Mouse (Mus musculus) lung, embryonic 14.5 days (tissue): Measurements from ENCODE around the gene Erlin1. TPM values are rescaled to one million over a fixed set of nuclear protein-coding genes. Genes with fewer than 3 reads are reported as not detected.

Source experiments
- ATAC-seq: fragments of 200-750 bp; cut with Nextera tagmentation; 2 replicates; pipeline ENCODE4 v1.8.0; 2017; ENCODE audit warnings: mild to moderate bottlenecking, moderate TSS enrichment, moderate library complexity; ENCODE audit not compliant: insufficient read depth
- DNase-seq: peaks from one replicate; pipeline ENCODE4 v3.0.0-alpha.2; 2015
- H3K27ac ChIP-seq: fragments of 300-500 bp; sonication (generic); 2 replicates; pipeline ENCODE4 v1.5.1; 2014; ENCODE audit warnings: low read depth, mild to moderate bottlenecking, moderate library complexity
- H3K27me3 ChIP-seq: fragments of 300-500 bp; sonication (generic); 2 replicates; pipeline ENCODE4 v1.6.1; 2014; ENCODE audit warnings: low read length, control low read depth; ENCODE audit not compliant: insufficient read depth
- H3K36me3 ChIP-seq: fragments of 300-500 bp; sonication (generic); 2 replicates; pipeline ENCODE4 v1.6.1; 2014; ENCODE audit warnings: control low read depth; ENCODE audit not compliant: insufficient read depth
- H3K4me1 ChIP-seq: fragments of 300-500 bp; sonication (generic); 2 replicates; pipeline ENCODE4 v1.6.1; 2014; ENCODE audit warnings: antibody characterized with exemption, control low read depth; ENCODE audit not compliant: insufficient read depth
- H3K4me2 ChIP-seq: fragments of 300-500 bp; sonication (generic); 2 replicates; pipeline ENCODE4 v1.6.1; 2014; ENCODE audit warnings: mild to moderate bottlenecking
- H3K4me3 ChIP-seq: fragments of 300-500 bp; sonication (generic); 2 replicates; pipeline ENCODE4 v1.5.1; 2014; ENCODE audit warnings: low read depth, low read length
- H3K9ac ChIP-seq: fragments of 300-500 bp; sonication (generic); 2 replicates; pipeline ENCODE4 v1.6.1; 2014
- H3K9me3 ChIP-seq: fragments of 300-500 bp; sonication (generic); 2 replicates; pipeline ENCODE4 v1.6.1; 2016; ENCODE audit warnings: low read depth, low read length, control low read depth
- CTCF ChIP-seq: IDR thresholded peaks from 2 replicates; pipeline ENCODE4 v1.5.1; 2016; ENCODE audit warnings: antibody characterized with exemption, low read depth
- WGBS: fragments of 180-500 bp; shearing (Covaris S2); extraction: QIAGEN DNeasy Blood & Tissue Kit; methylation state at CpG from one replicate; pipeline ENCODE4 v1.1.7; 2014; 5-methylcytosine and 5-hydroxymethylcytosine counted together
- polyA plus RNA-seq: library from polyadenylated mRNA; unstranded; fragments of >200 nt; fragmentation: Nextera tagmentation; extraction: Ambion mirVana; gene quantifications from 2 replicates; pipeline ENCODE4 v1.2.1, GENCODE M21; 2014

Erlin1 gene
- polyA plus RNA-seq, 1 experiment from 2014 or later, result 34.8 TPM

DNA sequence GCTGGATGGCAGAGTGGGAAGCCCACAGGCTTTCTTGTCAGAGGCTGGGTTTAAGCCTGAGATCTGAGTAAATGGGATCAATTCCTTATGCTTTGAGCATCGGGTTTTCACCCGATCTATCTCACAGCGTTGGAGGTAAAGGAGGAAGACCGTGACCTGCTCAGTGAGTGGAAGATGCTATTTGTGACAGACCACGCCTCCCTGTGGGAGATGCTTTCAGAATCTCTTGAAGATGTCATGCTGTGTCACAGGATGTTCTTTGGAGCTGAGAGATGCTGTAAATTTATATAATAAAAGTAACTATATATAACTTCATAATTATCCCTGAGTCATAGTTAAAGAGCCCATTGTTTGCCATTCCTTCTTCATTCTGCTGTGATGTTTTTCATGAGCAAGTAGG, 68.9 kb downstream of the Erlin1 start:
- Histone ChIP-seq H3K4me1 (no peaks in the 10 kb centered on the region), H3K27ac (no peak overlapping the region), H3K36me3 (no peaks in the 10 kb centered on the region), H3K9ac (no peak overlapping the region), H3K27me3 (no peaks in the 10 kb centered on the region), H3K4me2 (no peak overlapping the region), H3K4me3 (no peak overlapping the region), H3K9me3 (no peaks in the 10 kb centered on the region)
- no peak for ATAC-seq
- no peak for TF ChIP-seq CTCF
- DNase-seq, result no peak
- 74% methylated on average over 5 of the region's 5 CpGs for WGBS

DNA sequence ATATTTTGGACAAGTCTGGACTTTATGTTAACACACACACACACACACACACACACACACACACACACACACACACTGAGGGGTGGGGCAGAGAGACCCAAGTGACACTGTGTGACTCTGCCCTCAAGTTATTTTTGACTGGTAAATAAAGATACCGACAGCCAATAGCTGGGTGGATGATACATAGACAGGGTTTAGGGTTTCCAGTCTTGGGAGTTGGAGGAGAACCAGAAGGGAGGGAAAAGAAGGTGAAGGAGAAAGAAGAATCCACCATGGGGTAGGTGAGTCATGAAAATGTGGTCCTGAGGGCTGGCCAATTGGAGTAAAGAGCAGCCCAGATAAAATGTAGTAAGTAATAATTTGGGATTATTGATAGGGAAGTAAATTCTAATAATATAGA, 69.5 kb downstream of the Erlin1 start:
- no peaks in the 10 kb centered on the region for H3K36me3 ChIP-seq
- ATAC-seq (no peak), DNase-seq (no peak)
- H3K9me3 ChIP-seq, result no peaks in the 10 kb centered on the region
- H3K27me3 ChIP-seq, result no peaks in the 10 kb centered on the region
- H3K27ac ChIP-seq, result no peak overlapping the region
- no peak overlapping the region for H3K9ac ChIP-seq
- WGBS, result 64% methylated on average over 1 of the region's 1 CpGs
- H3K4me2 ChIP-seq, result no peak overlapping the region
- no peaks in the 10 kb centered on the region for H3K4me1 ChIP-seq
- TF ChIP-seq CTCF, result no peak
- H3K4me3 ChIP-seq, result no peak overlapping the region

DNA sequence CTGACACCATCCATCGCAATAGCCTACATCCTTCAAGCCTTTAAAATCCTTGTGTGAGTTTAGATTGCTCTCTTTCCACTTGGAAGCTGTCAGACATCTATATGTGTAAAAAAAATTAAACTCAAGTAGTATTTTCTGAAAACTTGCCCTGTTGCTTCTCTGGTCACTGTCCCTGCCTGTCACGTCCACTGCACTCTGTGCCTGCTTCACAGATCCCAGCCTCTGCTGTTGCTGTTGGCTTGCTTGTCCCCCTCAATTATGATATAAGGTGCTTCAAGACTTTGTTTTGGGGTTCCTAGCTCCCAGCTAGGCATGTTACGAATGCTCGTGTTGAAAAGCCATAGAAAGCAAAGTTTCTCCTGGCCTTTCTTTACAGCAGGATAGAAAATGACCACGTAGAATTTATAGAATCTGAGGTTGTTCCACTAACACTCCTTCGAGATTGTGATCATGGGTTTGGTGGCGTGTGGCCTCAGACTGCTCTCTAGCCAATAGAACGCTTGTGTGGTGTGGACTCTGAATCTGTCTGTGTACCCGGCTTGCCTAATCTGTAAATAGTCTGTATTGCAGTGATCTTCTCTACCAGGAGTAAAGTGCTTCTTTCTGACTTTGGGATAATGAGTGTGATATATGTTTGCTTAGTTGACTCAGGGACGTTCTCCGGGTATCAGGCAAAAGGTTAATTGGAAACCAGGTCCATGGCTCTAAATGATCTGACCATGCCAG, 70.6 kb downstream of the Erlin1 start:
- no peak for TF ChIP-seq CTCF
- WGBS, result 81% methylated on average over 11 of the region's 11 CpGs
- ATAC-seq, result no peak
- Histone ChIP-seq H3K4me1 (no peaks in the 10 kb centered on the region), H3K4me3 (no peak overlapping the region), H3K9ac (no peak overlapping the region), H3K27me3 (no peaks in the 10 kb centered on the region), H3K9me3 (no peaks in the 10 kb centered on the region), H3K36me3 (no peaks in the 10 kb centered on the region), H3K27ac (no peak overlapping the region), H3K4me2 (no peak overlapping the region)
- no peak for DNase-seq

DNA sequence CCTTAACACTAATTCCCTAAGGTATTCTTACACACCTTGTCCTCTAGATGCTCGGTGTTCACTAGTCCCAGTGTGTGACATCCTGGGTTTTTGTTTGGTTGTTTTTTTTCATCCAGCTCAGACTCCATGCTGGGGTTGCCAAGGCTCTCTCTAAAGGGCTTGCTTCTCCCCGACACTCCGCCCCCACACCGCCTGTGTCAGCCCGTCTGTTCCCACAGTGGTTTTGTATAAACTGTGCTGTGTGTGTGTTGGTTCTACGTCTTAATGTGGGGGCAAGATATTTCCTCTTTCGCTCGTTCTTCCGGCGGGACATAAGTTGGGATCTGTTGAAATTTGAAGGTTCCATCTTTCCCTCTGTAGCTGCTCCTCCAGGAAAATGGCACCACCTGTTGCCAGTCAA, 71.5 kb downstream of the Erlin1 start:
- 69% methylated on average over 10 of the region's 10 CpGs for WGBS
- H3K9me3 ChIP-seq, result no peaks in the 10 kb centered on the region
- H3K4me1 ChIP-seq, result no peaks in the 10 kb centered on the region
- DNase-seq, result no peak
- H3K9ac ChIP-seq, result no peak overlapping the region
- no peak overlapping the region for H3K4me2 ChIP-seq
- H3K4me3 ChIP-seq, result no peak overlapping the region
- H3K36me3 ChIP-seq, result no peaks in the 10 kb centered on the region
- no peak for ATAC-seq
- H3K27me3 ChIP-seq, result no peaks in the 10 kb centered on the region
- TF ChIP-seq CTCF, result no peak
- H3K27ac ChIP-seq, result no peak overlapping the region

DNA sequence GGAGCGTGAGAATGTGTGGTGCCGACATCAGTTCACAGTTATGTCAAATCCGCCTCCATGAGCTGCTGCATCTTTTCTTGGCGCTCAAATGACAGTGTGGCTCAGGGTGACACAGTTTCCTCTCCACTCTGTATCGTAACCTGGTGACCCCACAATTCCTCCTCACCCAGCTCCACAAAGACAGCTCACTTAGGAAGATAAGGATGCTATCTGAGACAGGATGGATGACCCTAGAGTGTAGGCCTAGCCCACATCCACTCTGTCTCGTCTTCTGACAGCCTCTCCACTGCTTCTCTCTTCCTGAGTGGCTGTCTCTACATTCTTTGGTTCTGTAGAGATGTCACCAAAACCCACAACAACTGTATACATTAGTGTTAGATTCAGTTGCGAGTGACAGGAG, 74.2 kb downstream of the Erlin1 start:
- ATAC-seq, result peak; percentile 41; the same call in 1 of the 2 replicates
- no peak overlapping the region for H3K9ac ChIP-seq
- H3K9me3 ChIP-seq, result no peaks in the 10 kb centered on the region
- H3K36me3 ChIP-seq, result no peaks in the 10 kb centered on the region
- peak; percentile 40 for DNase-seq
- H3K4me2 ChIP-seq, result no peak overlapping the region
- no peak for TF ChIP-seq CTCF
- H3K27me3 ChIP-seq, result no peaks in the 10 kb centered on the region
- 35% methylated on average over 7 of the region's 7 CpGs for WGBS
- no peak overlapping the region for H3K27ac ChIP-seq
- no peaks in the 10 kb centered on the region for H3K4me1 ChIP-seq
- H3K4me3 ChIP-seq, result no peak overlapping the region

DNA sequence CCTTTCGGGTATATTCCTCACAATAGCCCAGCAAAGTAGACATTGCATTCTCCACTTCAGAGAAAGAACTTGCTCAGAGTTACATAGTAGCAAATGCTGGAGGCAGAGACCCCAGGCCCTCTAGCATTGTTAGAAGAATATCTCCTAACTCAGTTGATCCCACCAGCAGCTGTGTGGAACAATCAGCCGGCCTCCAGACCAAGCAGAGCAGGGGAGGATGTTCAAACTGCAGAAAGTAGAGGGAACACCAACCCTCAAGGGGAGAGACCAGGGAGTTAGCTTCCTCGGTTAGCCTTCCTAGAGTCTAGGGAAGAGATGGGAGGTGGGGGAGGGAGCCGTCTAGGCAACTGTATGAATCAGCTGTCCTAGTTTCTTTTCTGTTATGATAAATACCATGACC, 77.1 kb downstream of the Erlin1 start:
- ATAC-seq (no peak), DNase-seq (no peak)
- H3K27me3 ChIP-seq, result no peaks in the 10 kb centered on the region
- H3K4me1 ChIP-seq, result no peaks in the 10 kb centered on the region
- no peak overlapping the region for H3K4me2 ChIP-seq
- H3K27ac ChIP-seq, result no peak overlapping the region
- H3K9ac ChIP-seq, result no peak overlapping the region
- no peaks in the 10 kb centered on the region for H3K36me3 ChIP-seq
- H3K4me3 ChIP-seq, result no peak overlapping the region
- TF ChIP-seq CTCF, result no peak
- WGBS, result 64% methylated on average over 4 of the region's 4 CpGs
- no peaks in the 10 kb centered on the region for H3K9me3 ChIP-seq

DNA sequence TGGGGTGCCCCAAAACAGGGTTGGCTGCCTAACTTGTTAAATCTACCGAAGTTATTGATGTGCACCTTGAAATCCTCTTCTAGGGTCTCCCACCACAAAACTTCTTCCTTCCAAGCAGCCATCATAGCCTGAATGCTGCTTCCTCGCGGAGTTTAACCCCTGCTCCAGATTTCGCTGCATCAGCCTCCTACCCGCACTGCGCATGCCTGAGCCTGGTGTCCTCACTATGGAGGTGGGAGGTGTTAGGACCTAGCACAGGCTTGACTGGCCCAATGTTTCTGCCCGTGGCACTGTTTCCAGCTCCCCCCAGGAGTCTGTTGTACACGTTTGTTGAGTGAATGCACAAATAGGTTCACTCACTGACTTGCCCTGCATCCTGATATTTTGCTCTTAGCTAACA, 79.2 kb downstream of the Erlin1 start:
- H3K27ac ChIP-seq, result no peak overlapping the region
- ATAC-seq, result no peak
- no peaks in the 10 kb centered on the region for H3K9me3 ChIP-seq
- H3K4me2 ChIP-seq, result no peak overlapping the region
- 80% methylated on average over 8 of the region's 8 CpGs for WGBS
- H3K4me1 ChIP-seq, result no peaks in the 10 kb centered on the region
- no peak for DNase-seq
- no peak for TF ChIP-seq CTCF
- H3K4me3 ChIP-seq, result no peak overlapping the region
- no peaks in the 10 kb centered on the region for H3K27me3 ChIP-seq
- H3K36me3 ChIP-seq, result no peaks in the 10 kb centered on the region
- no peak overlapping the region for H3K9ac ChIP-seq
